Mouse (Mus musculus): ENCODE measurements around the gene Nek1. TPM values are rescaled to one million over a fixed set of nuclear protein-coding genes. Genes with fewer than 3 reads are reported as not detected.
A peak's percentile ranks its signal among the peaks of the same experiment; 100 is the strongest.

The Nek1 gene
- polyA plus RNA-seq (2014; fragmentation: Nextera tagmentation; extraction: Ambion mirVana), result 29.0 and 30.3 TPM in 2 replicates

- H3K27me3 ChIP-seq (ENCODE audit: control insufficient read depth, insufficient read depth, low read length), result no peaks in the 10 kb centered on the region
- ATAC-seq (ENCODE audit: low FRiP score), result peak; percentile 97
- WGBS, result under 1% methylated on average over 57 of the region's 57 CpGs
- peaks cover 13% of the 10 kb centered on the region for H3K4me1 ChIP-seq (replicated peaks; ENCODE audit: control insufficient read depth, insufficient read depth, low read length)
- H3K27ac ChIP-seq, result peak within 1 kb of the TSS; percentile 90
- peak; percentile 96 for DNase-seq (ENCODE audit: low spot score)
- H3K9me3 ChIP-seq (ENCODE audit: control insufficient read depth, low read length), result 0 out of 2 replicates have a peak, but pooled peaks cover 2% of the 10 kb centered on the region
- no peaks in the 10 kb centered on the region for H3K36me3 ChIP-seq (replicated peaks; ENCODE audit: control insufficient read depth, insufficient read depth)
- peak within 1 kb of the TSS; percentile 82 for H3K4me2 ChIP-seq (replicated peaks)
- H3K9ac ChIP-seq, result peak within 1 kb of the TSS; percentile 79
- H3K4me3 ChIP-seq (replicated peaks; ENCODE audit: low read length), result peak within 1 kb of the TSS; percentile 72
These were observed at the start of gene Nek1 for GRCm38 (mm10) chr8:60992910-60993638. TSS of gene Nek1 (plus strand) at chr8:60993195.

DNA sequence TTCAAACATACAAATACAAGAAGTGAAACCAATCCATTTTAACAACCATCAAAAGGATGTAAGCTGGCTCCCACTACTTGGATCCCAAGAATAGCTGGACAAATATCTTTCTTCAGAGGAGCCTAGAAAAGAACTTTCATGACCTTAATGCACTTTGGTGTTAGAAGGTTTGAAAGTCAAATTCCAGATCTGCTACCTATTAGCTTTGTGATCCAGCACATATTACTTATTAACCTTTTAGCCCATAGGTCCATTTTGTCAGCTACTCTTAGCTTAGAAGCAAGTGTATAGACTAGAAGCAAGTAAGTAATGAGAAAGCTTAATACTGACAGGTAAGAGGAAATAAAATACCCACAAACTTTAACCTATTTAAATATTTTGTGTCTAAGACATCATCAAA, 45.5 kb upstream of the Nek1 start:
- Histone ChIP-seq H3K9me3 (ENCODE audit: control insufficient read depth, low read length) (no peaks in the 10 kb centered on the region), H3K27me3 (ENCODE audit: control insufficient read depth, insufficient read depth, low read length) (no peaks in the 10 kb centered on the region), H3K36me3 (replicated peaks; ENCODE audit: control insufficient read depth, insufficient read depth) (no peaks in the 10 kb centered on the region), H3K9ac (no peak overlapping the region), H3K4me3 (replicated peaks; ENCODE audit: low read length) (no peak overlapping the region), H3K27ac (no peak overlapping the region), H3K4me2 (replicated peaks) (no peak overlapping the region), H3K4me1 (replicated peaks; ENCODE audit: control insufficient read depth, insufficient read depth, low read length) (peaks cover 6% of the 10 kb centered on the region)
- no peak for DNase-seq (ENCODE audit: low spot score)
- ATAC-seq (ENCODE audit: low FRiP score), result no peak

GRCm38 (mm10) chr8:60949859-60950258, 43.1 kb upstream of the Nek1 start:
- Histone ChIP-seq H3K36me3 (replicated peaks; ENCODE audit: control insufficient read depth, insufficient read depth) (no peaks in the 10 kb centered on the region), H3K27me3 (ENCODE audit: control insufficient read depth, insufficient read depth, low read length) (no peaks in the 10 kb centered on the region), H3K4me3 (replicated peaks; ENCODE audit: low read length) (no peak overlapping the region), H3K4me2 (replicated peaks) (no peak overlapping the region), H3K4me1 (replicated peaks; ENCODE audit: control insufficient read depth, insufficient read depth, low read length) (peaks cover 11% of the 10 kb centered on the region), H3K9ac (no peak overlapping the region), H3K27ac (no peak overlapping the region), H3K9me3 (ENCODE audit: control insufficient read depth, low read length) (no peaks in the 10 kb centered on the region)
- WGBS, result 80% methylated on average over 4 of the region's 4 CpGs
- ATAC-seq (ENCODE audit: low FRiP score), result no peak
- DNase-seq (ENCODE audit: low spot score), result no peak

GRCm38 (mm10) chr8:60951271-60951670, 41.7 kb upstream of the Nek1 start:
- ATAC-seq (ENCODE audit: low FRiP score) (no peak), DNase-seq (ENCODE audit: low spot score) (no peak)
- Histone ChIP-seq H3K27ac (no peak overlapping the region), H3K4me1 (replicated peaks; ENCODE audit: control insufficient read depth, insufficient read depth, low read length) (peaks cover 11% of the 10 kb centered on the region), H3K4me3 (replicated peaks; ENCODE audit: low read length) (no peak overlapping the region), H3K27me3 (ENCODE audit: control insufficient read depth, insufficient read depth, low read length) (no peaks in the 10 kb centered on the region), H3K36me3 (replicated peaks; ENCODE audit: control insufficient read depth, insufficient read depth) (no peaks in the 10 kb centered on the region), H3K4me2 (replicated peaks) (no peak overlapping the region), H3K9ac (no peak overlapping the region), H3K9me3 (ENCODE audit: control insufficient read depth, low read length) (no peaks in the 10 kb centered on the region)
- WGBS, result 86% methylated on average over 4 of the region's 4 CpGs

GRCm38 (mm10) chr8:60951757-60952156, 41.2 kb upstream of the Nek1 start:
- DNase-seq (ENCODE audit: low spot score) (no peak), ATAC-seq (ENCODE audit: low FRiP score) (no peak)
- no peaks in the 10 kb centered on the region for H3K36me3 ChIP-seq (replicated peaks; ENCODE audit: control insufficient read depth, insufficient read depth)
- 91% methylated on average over 1 of the region's 1 CpGs for WGBS
- H3K27ac ChIP-seq, result no peak overlapping the region
- H3K4me2 ChIP-seq (replicated peaks), result 0 out of 2 replicates have a peak overlapping the region, but pooled peaks have one; percentile 45
- no peaks in the 10 kb centered on the region for H3K27me3 ChIP-seq (ENCODE audit: control insufficient read depth, insufficient read depth, low read length)
- no peaks in the 10 kb centered on the region for H3K9me3 ChIP-seq (ENCODE audit: control insufficient read depth, low read length)
- no peak overlapping the region for H3K9ac ChIP-seq
- peaks cover 11% of the 10 kb centered on the region for H3K4me1 ChIP-seq (replicated peaks; ENCODE audit: control insufficient read depth, insufficient read depth, low read length)
- no peak overlapping the region for H3K4me3 ChIP-seq (replicated peaks; ENCODE audit: low read length)

DNA sequence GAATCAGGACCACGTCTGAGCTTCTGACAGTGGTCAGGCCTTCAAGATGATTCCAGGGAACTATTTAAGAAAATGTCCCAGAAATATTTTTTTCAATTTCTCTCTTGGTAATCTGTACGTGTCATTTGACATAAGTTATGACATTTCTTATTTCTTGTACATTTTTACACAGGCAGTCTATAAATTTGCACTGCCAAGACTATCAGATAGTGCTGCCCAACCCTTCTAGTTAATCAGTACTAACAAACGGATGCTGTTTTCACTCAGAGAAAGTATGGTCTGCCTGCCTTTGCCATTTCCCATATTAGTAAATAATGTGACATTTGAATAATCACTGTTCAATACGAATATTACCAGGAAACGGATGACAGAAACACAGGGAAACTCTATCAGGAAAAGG, 40.2 kb upstream of the Nek1 start:
- DNase-seq (ENCODE audit: low spot score) (no peak), ATAC-seq (ENCODE audit: low FRiP score) (no peak)
- Histone ChIP-seq H3K4me1 (replicated peaks; ENCODE audit: control insufficient read depth, insufficient read depth, low read length) (peaks cover 11% of the 10 kb centered on the region), H3K4me3 (replicated peaks; ENCODE audit: low read length) (peak overlapping the region; percentile 5; the same call in 1 of the 2 replicates), H3K27me3 (ENCODE audit: control insufficient read depth, insufficient read depth, low read length) (no peaks in the 10 kb centered on the region), H3K27ac (no peak overlapping the region), H3K4me2 (replicated peaks) (peak overlapping the region; percentile 45), H3K9ac (peak overlapping the region; percentile 39), H3K9me3 (ENCODE audit: control insufficient read depth, low read length) (no peaks in the 10 kb centered on the region), H3K36me3 (replicated peaks; ENCODE audit: control insufficient read depth, insufficient read depth) (no peaks in the 10 kb centered on the region)
- 64% methylated on average over 5 of the region's 5 CpGs for WGBS

- peak overlapping the region; percentile 73 for H3K4me2 ChIP-seq (replicated peaks)
- peaks cover 11% of the 10 kb centered on the region for H3K4me1 ChIP-seq (replicated peaks; ENCODE audit: control insufficient read depth, insufficient read depth, low read length)
- under 1% methylated on average over 15 of the region's 15 CpGs for WGBS
These were observed 38.5 kb upstream of the Nek1 start for GRCm38 (mm10) chr8:60954281-60955014.

DNA sequence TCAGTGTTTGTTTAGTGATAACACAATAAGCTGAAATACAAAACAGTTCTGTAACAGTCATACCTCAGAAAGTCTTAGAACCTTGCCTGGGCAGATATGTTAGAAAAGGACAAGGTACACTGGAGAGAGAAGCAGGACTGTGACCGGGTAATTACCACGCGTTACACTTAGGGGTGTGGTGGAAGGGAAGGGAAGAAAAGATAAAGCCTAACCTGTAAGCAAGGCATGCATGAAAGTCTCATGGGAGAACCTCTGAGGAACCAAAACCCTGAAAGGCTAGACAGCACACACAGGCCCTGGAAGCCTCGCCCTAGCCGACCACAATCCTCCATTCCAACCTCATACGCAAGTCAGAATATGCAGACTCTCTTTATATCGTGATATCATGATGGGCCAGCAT, 36.1 kb upstream of the Nek1 start:
- Histone ChIP-seq H3K9me3 (ENCODE audit: control insufficient read depth, low read length) (no peaks in the 10 kb centered on the region), H3K4me1 (replicated peaks; ENCODE audit: control insufficient read depth, insufficient read depth, low read length) (peaks cover 11% of the 10 kb centered on the region), H3K4me2 (replicated peaks) (no peak overlapping the region), H3K27ac (no peak overlapping the region), H3K4me3 (replicated peaks; ENCODE audit: low read length) (no peak overlapping the region), H3K36me3 (replicated peaks; ENCODE audit: control insufficient read depth, insufficient read depth) (no peaks in the 10 kb centered on the region), H3K9ac (no peak overlapping the region), H3K27me3 (ENCODE audit: control insufficient read depth, insufficient read depth, low read length) (no peaks in the 10 kb centered on the region)
- 90% methylated on average over 7 of the region's 7 CpGs for WGBS
- DNase-seq (ENCODE audit: low spot score) (no peak), ATAC-seq (ENCODE audit: low FRiP score) (no peak)

More at GRCm38 (mm10) chr8:60954281-60955014, 38.5 kb upstream of the Nek1 start:
- peak; percentile 98 for ATAC-seq (ENCODE audit: low FRiP score)
- H3K27me3 ChIP-seq (ENCODE audit: control insufficient read depth, insufficient read depth, low read length), result no peaks in the 10 kb centered on the region
- peak overlapping the region; percentile 77 for H3K9ac ChIP-seq
- H3K36me3 ChIP-seq (replicated peaks; ENCODE audit: control insufficient read depth, insufficient read depth), result no peaks in the 10 kb centered on the region
- H3K27ac ChIP-seq, result peak overlapping the region; percentile 97
- H3K4me3 ChIP-seq (replicated peaks; ENCODE audit: low read length), result peak overlapping the region; percentile 42
- peak; percentile 89 for DNase-seq (ENCODE audit: low spot score)
- no peaks in the 10 kb centered on the region for H3K9me3 ChIP-seq (ENCODE audit: control insufficient read depth, low read length)

DNA sequence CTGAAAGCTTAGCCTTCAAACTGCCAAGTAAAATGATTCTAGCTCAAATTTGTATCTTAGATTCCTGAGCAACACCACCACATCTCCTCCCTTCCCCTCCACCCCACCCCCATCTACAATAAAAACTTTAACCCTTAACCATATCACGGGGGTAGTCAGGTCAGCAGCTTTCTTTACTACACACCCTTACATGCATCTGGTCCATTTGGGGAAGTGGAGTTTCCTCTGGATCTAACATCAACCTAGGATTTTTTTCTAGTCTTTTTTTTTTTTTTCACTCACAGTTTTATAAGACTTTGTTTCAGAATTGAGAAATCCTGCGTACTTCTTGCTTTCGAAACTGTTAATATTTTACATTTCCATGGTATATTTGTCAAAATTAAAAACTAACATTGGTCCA, 30.2 kb upstream of the Nek1 start:
- H3K9me3 ChIP-seq (ENCODE audit: control insufficient read depth, low read length), result no peaks in the 10 kb centered on the region
- H3K27ac ChIP-seq, result no peak overlapping the region
- ATAC-seq (ENCODE audit: low FRiP score), result no peak
- no peak for DNase-seq (ENCODE audit: low spot score)
- H3K4me1 ChIP-seq (replicated peaks; ENCODE audit: control insufficient read depth, insufficient read depth, low read length), result no peaks in the 10 kb centered on the region
- 89% methylated on average over 3 of the region's 3 CpGs for WGBS
- H3K36me3 ChIP-seq (replicated peaks; ENCODE audit: control insufficient read depth, insufficient read depth), result no peaks in the 10 kb centered on the region
- no peak overlapping the region for H3K9ac ChIP-seq
- H3K4me2 ChIP-seq (replicated peaks), result no peak overlapping the region
- no peak overlapping the region for H3K4me3 ChIP-seq (replicated peaks; ENCODE audit: low read length)
- no peaks in the 10 kb centered on the region for H3K27me3 ChIP-seq (ENCODE audit: control insufficient read depth, insufficient read depth, low read length)

Data from hindbrain, embryonic 14.5 days (tissue).